Mouse (Mus musculus) stomach, postnatal 0 days (tissue): ENCODE measurements at regions not wholly inside any gene's neighbourhood (a gene's known extent, or its start where the extent isn't known, plus 50 kb on each side); places are given as distances from the start of the nearest gene placed in this dataset.

Experiments
- CTCF ChIP-seq: IDR thresholded peaks from 2 replicates; pipeline ENCODE4 v1.5.1; 2016; ENCODE audit warnings: antibody characterized with exemption, low read depth, mild to moderate bottlenecking, moderate library complexity
- EP300 ChIP-seq: optimal IDR thresholded peaks from 2 replicates; pipeline ENCODE3; 2016; ENCODE audit warnings: antibody characterized with exemption

DNA sequence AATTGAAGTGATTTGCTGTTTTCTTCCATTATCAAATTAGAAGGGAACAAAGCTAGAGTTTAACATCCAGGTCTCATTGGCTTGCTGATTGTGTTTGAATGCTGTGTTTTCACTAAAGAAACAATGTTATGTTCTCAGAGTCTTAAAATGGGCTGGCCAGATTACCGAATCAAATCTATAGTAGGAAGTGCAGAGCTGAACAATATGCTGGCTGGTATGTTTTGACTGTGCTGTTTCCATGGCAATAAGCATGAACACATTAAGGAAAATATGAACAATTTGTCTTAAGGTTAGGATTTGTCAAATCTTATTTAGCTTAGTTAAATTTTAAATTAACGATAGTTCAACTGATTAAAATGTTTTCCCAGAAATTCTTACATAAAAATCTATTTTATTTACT lies 72.8 kb upstream of the Fndc3b start:
- TF ChIP-seq CTCF (no peak), EP300 (no peak)
